11 mouse cellular contexts compared by ENCODE assay signal in genomic region chr1:133210766-133211165, GRCm38 (mm10). TPM values are rescaled to one million over a fixed set of nuclear protein-coding genes. Genes with fewer than 3 reads are reported as not detected.
DNase-seq lines count a peak whose midpoint lies in the region; ATAC-seq and TF ChIP-seq lines count a peak whose summit lies in the region.
"Had no signal": no experiment of that assay in that cellular context is flagged by ENCODE, and none has a peak within 500 bp of the region (broad histone marks: within the 10 kb centered on the region; RNA-seq: fewer than 3 reads in every experiment).

No protein-coding gene starts in this region.

- H3K4me1 ChIP-seq in liver, adult 2 months (ENCODE audit: control insufficient read depth, insufficient read depth, low read length) = peaks cover 19% of the 10 kb centered on the region
- peaks cover 66% of the 10 kb centered on the region for H3K4me1 ChIP-seq in forebrain, embryonic 12.5 days
- H3K4me1 ChIP-seq in heart, embryonic 15.5 days (replicated peaks) = peaks cover 31% of the 10 kb centered on the region
- peaks cover 33% of the 10 kb centered on the region for H3K4me1 ChIP-seq in midbrain, embryonic 14.5 days (ENCODE audit: control insufficient read depth, insufficient read depth, low read length)

- H3K4me2 ChIP-seq in forebrain, embryonic 12.5 days = no peak overlapping the region
- no peak overlapping the region for H3K4me2 ChIP-seq in heart, embryonic 15.5 days
- H3K4me2 ChIP-seq in midbrain, embryonic 14.5 days (ENCODE audit: low read length) = 0 out of 2 replicates have a peak overlapping the region, but pooled peaks have one; percentile 13
- H3K4me2 ChIP-seq: embryonic facial prominence, embryonic 15.5 days; limb, embryonic 15.5 days; stomach, embryonic 15.5 days had no signal

- no peaks in the 10 kb centered on the region for H3K27me3 ChIP-seq in liver, adult 2 months (ENCODE audit: control insufficient read depth, insufficient read depth, low read length)
- peaks cover 17% of the 10 kb centered on the region for H3K27me3 ChIP-seq in forebrain, embryonic 12.5 days
- no peaks in the 10 kb centered on the region; the same call in 1 of the 2 replicates for H3K27me3 ChIP-seq in heart, embryonic 15.5 days
- H3K27me3 ChIP-seq in midbrain, embryonic 14.5 days (ENCODE audit: control insufficient read depth, insufficient read depth, low read length) = no peaks in the 10 kb centered on the region
- H3K27me3 ChIP-seq: limb, embryonic 15.5 days; stomach, embryonic 15.5 days had no signal

- DNase-seq in liver, adult 2 months (ENCODE audit: extremely low read depth, low read depth, low spot score) = peak; percentile 93
- no peak for DNase-seq in liver
- DNase-seq in midbrain, embryonic 14.5 days = no peak
- no peak for DNase-seq in thymus, adult 18-20 months
- no peak for DNase-seq in layer of hippocampus, adult 11-12 months (ENCODE audit: low spot score)
- DNase-seq in layer of hippocampus, postnatal 36 days = no peak

- WGBS in liver, adult 2 months = 22% methylated on average over 7 of the region's 7 CpGs
- 73% methylated on average over 7 of the region's 7 CpGs for WGBS in forebrain, embryonic 12.5 days
- 62% methylated on average over 7 of the region's 7 CpGs for WGBS in heart, embryonic 15.5 days
- 61% methylated on average over 7 of the region's 7 CpGs for WGBS in midbrain, embryonic 14.5 days

- H3K36me3 ChIP-seq in liver, adult 2 months (ENCODE audit: control insufficient read depth, insufficient read depth, low read length) = no peaks in the 10 kb centered on the region
- no peaks in the 10 kb centered on the region for H3K36me3 ChIP-seq in forebrain, embryonic 12.5 days (replicated peaks)
- H3K36me3 ChIP-seq in heart, embryonic 15.5 days = no peaks in the 10 kb centered on the region
- H3K36me3 ChIP-seq in midbrain, embryonic 14.5 days (ENCODE audit: control insufficient read depth, insufficient read depth, low read length) = no peaks in the 10 kb centered on the region
- H3K36me3 ChIP-seq: embryonic facial prominence, embryonic 15.5 days; limb, embryonic 15.5 days; stomach, embryonic 15.5 days had no signal

- peak overlapping the region; percentile 49 for H3K27ac ChIP-seq in liver, adult 2 months (replicated peaks; ENCODE audit: insufficient read depth, low read depth, low read length)
- peak overlapping the region; percentile 80 for H3K27ac ChIP-seq in forebrain, embryonic 12.5 days
- peak overlapping the region; percentile 25 for H3K27ac ChIP-seq in heart, embryonic 15.5 days
- H3K27ac ChIP-seq in midbrain, embryonic 14.5 days (replicated peaks; ENCODE audit: low read depth, low read length) = peak overlapping the region; percentile 78; the same call in 1 of the 2 replicates
- H3K27ac ChIP-seq: limb, embryonic 15.5 days; stomach, embryonic 15.5 days had no signal

- H3K9me3 ChIP-seq in forebrain, embryonic 12.5 days = no peaks in the 10 kb centered on the region
- no peaks in the 10 kb centered on the region for H3K9me3 ChIP-seq in heart, embryonic 15.5 days (replicated peaks)
- H3K9me3 ChIP-seq in midbrain, embryonic 14.5 days (ENCODE audit: control insufficient read depth, low read length) = no peaks in the 10 kb centered on the region
- H3K9me3 ChIP-seq: embryonic facial prominence, embryonic 15.5 days; limb, embryonic 15.5 days; stomach, embryonic 15.5 days had no signal

- no peak overlapping the region for H3K4me3 ChIP-seq in liver, adult 2 months (ENCODE audit: insufficient read depth, low read depth, low read length)
- H3K4me3 ChIP-seq in forebrain, embryonic 12.5 days (replicated peaks) = no peak overlapping the region
- no peak overlapping the region for H3K4me3 ChIP-seq in heart, embryonic 15.5 days
- H3K4me3 ChIP-seq in midbrain, embryonic 14.5 days (replicated peaks; ENCODE audit: low read depth, low read length) = no peak overlapping the region
- H3K4me3 ChIP-seq: embryonic facial prominence, embryonic 15.5 days; limb, embryonic 15.5 days; stomach, embryonic 15.5 days had no signal

- no peak for ATAC-seq in forebrain, embryonic 12.5 days (ENCODE audit: low FRiP score)
- ATAC-seq in heart, embryonic 15.5 days (replicated peaks; ENCODE audit: insufficient number of reproducible peaks, insufficient read depth, low FRiP score, low read depth) = no peak
- no peak for ATAC-seq in midbrain, embryonic 14.5 days (ENCODE audit: low FRiP score, low TSS enrichment)

- TF ChIP-seq CTCF in liver, adult 2 months (IDR thresholded peaks at IDR 0.05; ENCODE audit: low read depth, low read length) = no peak

- H3K79me2 ChIP-seq in liver, adult 2 months (ENCODE audit: control insufficient read depth, insufficient read depth, low read length) = no peaks in the 10 kb centered on the region

- TF ChIP-seq POLR2A in liver, adult 2 months (IDR thresholded peaks at IDR 0.05; ENCODE audit: extremely low read depth, insufficient read depth, low read length) = no peak

- peak overlapping the region; percentile 22; the same call in 1 of the 2 replicates for H3K9ac ChIP-seq in liver, adult 2 months (ENCODE audit: low read depth, low read length)
- H3K9ac ChIP-seq in forebrain, embryonic 12.5 days = peak overlapping the region; percentile 29; the same call in 1 of the 2 replicates
- 0 out of 2 replicates have a peak overlapping the region, but pooled peaks have one; percentile 3 for H3K9ac ChIP-seq in heart, embryonic 15.5 days
- H3K9ac ChIP-seq in midbrain, embryonic 14.5 days (replicated peaks; ENCODE audit: low read length) = no peak overlapping the region
- H3K9ac ChIP-seq: embryonic facial prominence, embryonic 15.5 days; limb, embryonic 15.5 days; stomach, embryonic 15.5 days had no signal

RNA-seq across cellular contexts. Expression of gene Plekha6, which starts 46.8 kb away (rescaled TPM):
- 20.5 and 22.8 TPM in 2 replicates for total RNA-seq in liver, adult 2 months (2014; rRNA removed)
- 29.0 and 37.2 TPM in 2 replicates for polyA plus RNA-seq in liver, adult 2 months (2012; rRNA removed)
- polyA plus RNA-seq in forebrain, embryonic 12.5 days (2016; fragmentation: Nextera tagmentation; extraction: Ambion mirVana) = 20.3 and 20.6 TPM in 2 replicates
- 12.2 and 13.8 TPM in 2 replicates for polyA plus RNA-seq in heart, embryonic 15.5 days (2015; fragmentation: Nextera tagmentation; extraction: Ambion mirVana)
- 18.4 and 25.4 TPM in 2 replicates for polyA plus RNA-seq in midbrain, embryonic 14.5 days (2014; fragmentation: Nextera tagmentation; extraction: Ambion mirVana)
- 10 to 100 TPM; 48.4 to 51.8 TPM for total RNA-seq in layer of hippocampus, postnatal 36 days (2021)

Comparison
In these comparisons a context has a peak if more than half of its experiments do, and no peak if none do; other contexts are left out.
1. H3K27ac ChIP-seq: peak in every context shown above with its lines; median percentile 80 in forebrain, embryonic 12.5 days; 78 in midbrain, embryonic 14.5 days; 49 in liver, adult 2 months; 25 in heart, embryonic 15.5 days.